Mouse (Mus musculus) stomach, postnatal 0 days (tissue): ENCODE results near the gene Grm8.

ENCODE experiments used
- CTCF ChIP-seq: IDR thresholded peaks from 2 replicates; pipeline ENCODE4 v1.5.1; 2016; ENCODE audit warnings: antibody characterized with exemption, low read depth, mild to moderate bottlenecking, moderate library complexity
- EP300 ChIP-seq: optimal IDR thresholded peaks from 2 replicates; pipeline ENCODE3; 2016; ENCODE audit warnings: antibody characterized with exemption

DNA sequence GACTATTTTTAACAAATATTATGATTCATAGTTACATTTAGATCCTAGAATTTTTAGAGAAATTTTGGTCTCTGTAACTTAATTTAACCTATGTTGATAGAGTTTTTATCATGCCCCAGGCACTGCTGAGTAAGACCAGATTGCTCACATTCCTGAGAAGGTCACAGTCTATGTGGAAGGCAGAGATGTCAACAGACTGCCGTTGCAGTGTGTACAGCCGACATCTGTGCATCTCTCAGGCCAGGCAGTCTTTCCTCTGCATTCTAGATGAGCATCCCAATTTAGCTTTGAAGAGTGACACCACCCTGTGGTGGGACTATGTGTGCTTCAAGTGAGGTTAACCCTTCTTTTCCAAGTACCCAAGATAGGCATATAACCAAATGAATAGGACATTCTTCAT, 169.7 kb downstream of the Grm8 start:
- no peak for TF ChIP-seq EP300
- TF ChIP-seq CTCF = no peak
